Mouse (Mus musculus) neutrophil, adult 5-6 weeks (primary cell): Measurements from ENCODE around the gene Pde8b. TPM values are rescaled to one million over a fixed set of nuclear protein-coding genes. Genes with fewer than 3 reads are reported as not detected.

Experiments used
- ATAC-seq: fragments of 151-379, 151-347 bp; 2 replicates; pipeline ENCODE4 v1.8.0; 2017; ENCODE audit warnings: mild to moderate bottlenecking, moderate TSS enrichment; ENCODE audit not compliant: insufficient number of reproducible peaks, poor library complexity, low FRiP score, severe bottlenecking; ENCODE audit errors: extremely low read depth
- total RNA-seq: library from RNA; stranded (forward); fragments of 200-1000 nt; gene quantifications from 2 replicates; pipeline ENCODE4 v1.2.3, GENCODE M21; 2017

Pde8b gene
- total RNA-seq, 1 experiment from 2014 or later, result 0.35 TPM

- ATAC-seq, result no peak
These were observed 199.7 kb downstream of the Pde8b start for GRCm38 (mm10) chr13:95050398-95050797.

DNA sequence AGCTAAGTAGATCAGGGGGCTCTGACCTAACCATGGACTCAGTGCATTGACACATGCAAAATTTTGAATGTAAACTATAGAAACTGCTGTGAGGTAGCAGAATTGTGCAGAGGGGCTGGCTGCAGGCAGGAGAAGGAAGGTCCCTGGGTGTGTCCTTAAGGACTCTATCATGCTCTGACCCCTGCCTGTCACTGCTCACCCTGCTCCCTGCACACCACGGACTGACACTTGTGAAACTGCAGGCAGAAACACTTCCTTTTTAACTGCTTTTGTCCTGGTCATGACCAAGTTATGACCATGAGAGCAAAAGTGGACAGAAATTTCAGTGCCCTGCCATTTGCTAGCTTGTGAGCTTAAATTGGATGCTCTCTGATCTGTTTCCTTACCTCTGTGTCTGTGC lies 206.0 kb downstream of the Pde8b start:
- ATAC-seq, result no peak

- ATAC-seq, result no peak
These were observed 209.9 kb downstream of the Pde8b start for GRCm38 (mm10) chr13:95040140-95040738.

DNA sequence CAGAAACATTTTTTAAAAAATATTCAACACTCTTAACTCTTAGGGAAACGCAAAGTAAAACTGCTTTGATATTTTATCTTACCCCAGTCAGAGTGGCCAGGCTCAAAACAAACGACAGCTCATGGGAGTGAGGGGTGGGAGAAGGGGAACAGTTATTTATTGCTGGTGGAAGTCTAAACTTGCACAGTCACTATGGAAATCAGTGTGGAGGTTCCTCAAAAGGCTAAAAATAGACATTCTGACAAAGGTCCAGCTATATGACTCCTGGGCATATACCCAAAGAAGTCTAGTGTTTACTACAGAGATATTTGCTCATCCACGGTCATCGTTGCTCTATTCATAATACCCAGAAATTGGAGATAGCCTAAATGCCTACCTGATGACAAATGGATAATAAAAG lies 211.9 kb downstream of the Pde8b start:
- no peak for ATAC-seq

GRCm38 (mm10) chr13:95034715-95035114 lies 215.4 kb downstream of the Pde8b start:
- no peak for ATAC-seq

GRCm38 (mm10) chr13:95034094-95034493 lies 216.0 kb downstream of the Pde8b start:
- no peak for ATAC-seq

GRCm38 (mm10) chr13:95032973-95033372 lies 217.2 kb downstream of the Pde8b start:
- no peak for ATAC-seq

- no peak for ATAC-seq
These were observed 217.9 kb downstream of the Pde8b start for GRCm38 (mm10) chr13:95032127-95032831.

- no peak for ATAC-seq
These were observed 219.3 kb downstream of the Pde8b start for GRCm38 (mm10) chr13:95030828-95031227.

DNA sequence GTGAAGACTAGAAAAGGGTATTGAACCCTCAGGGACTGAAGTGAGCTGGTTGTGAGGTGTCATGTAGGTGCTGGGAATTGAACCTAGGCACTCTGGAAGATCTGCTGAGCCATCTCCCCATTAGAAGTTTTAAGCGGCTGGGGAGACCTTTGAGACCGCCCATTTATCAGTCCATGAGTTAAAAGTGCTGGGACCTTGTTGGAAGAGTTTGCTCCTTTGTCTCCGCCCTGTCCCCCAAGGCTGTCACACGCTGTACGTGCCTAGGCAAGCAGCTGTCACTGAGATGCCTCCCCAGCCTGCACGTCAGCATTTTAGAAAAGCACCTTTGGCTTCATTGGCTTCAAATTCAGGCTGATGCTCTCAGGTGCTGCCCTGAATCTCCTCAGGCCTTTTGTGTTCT lies 229.9 kb downstream of the Pde8b start:
- no peak for ATAC-seq

- no peak for ATAC-seq
These were observed 230.8 kb downstream of the Pde8b start for GRCm38 (mm10) chr13:95019345-95019744.

DNA sequence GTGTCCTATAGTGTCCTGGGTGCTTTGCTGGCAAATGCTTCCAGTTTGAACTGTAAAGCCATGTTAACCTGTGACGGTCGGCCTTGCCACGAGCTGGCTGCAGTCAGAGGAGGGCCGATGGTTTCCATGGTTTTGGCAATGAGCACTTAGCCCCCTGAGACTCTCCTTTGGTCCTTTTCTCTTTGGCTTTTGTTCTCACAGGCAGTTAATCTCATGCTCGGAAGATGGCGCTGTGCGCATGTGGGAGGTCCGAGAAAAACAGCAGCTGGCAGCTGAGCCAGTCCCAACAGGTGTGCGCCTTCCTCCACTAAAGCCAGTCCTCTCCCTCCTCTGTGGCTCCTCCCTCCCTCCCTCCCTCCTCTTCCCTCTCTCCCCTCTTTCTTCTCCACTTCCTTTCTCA lies 232.2 kb downstream of the Pde8b start:
- ATAC-seq, result no peak

DNA sequence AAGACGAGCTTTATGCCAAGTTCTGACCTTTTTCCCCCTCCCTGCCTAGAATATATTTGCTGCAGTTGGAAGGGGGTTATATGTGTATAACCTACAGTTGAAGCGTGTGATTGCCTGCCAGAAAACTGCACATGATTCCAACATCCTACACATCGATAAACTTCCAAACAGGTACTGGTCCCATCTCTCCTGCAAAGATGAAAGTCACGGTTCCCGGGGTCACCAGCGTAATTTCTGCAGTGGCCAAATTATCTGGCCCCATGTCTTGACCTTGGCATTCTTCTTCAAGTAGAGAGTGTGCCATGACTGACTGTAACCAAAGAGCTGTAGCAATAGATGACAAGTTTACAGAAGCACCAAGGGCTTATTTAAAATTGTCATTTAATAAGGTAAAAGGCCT lies 232.9 kb downstream of the Pde8b start:
- ATAC-seq, result no peak

DNA sequence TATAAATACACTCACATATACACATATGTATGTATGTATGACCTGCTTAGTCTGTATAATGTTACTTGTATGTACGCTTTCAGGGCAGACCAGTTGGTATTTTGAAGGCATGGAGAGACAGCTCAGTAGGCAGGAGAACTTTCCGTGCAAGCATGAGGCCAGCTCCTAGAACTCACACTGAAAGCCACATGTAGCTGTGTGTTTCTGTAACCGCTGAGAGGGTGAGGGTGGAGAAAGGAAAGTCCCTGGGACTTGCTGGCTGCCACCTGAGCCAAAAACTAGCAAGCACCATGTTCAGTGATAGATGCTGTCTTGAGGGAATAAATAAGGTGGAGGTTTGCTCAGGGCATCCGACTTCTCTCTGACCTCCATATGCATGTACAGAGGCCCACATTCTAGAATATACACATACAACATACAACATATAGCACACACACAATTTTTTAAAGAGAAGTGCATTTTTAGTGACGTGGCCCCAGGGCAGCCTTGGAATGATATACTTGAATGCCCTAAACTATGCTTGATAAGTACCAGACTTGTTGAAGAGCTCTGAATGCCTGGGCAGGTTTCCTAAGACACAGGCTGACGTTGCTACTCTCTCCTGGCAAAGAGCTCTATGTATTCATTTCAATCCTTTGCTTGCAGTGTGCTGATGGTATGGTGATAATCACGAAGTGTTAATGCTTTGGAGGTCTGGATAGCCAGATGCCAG lies 238.4 kb downstream of the Pde8b start:
- ATAC-seq, result no peak

GRCm38 (mm10) chr13:95009261-95009660 lies 240.9 kb downstream of the Pde8b start:
- no peak for ATAC-seq

- ATAC-seq, result no peak
These were observed 242.9 kb downstream of the Pde8b start for GRCm38 (mm10) chr13:95007281-95007680.

- ATAC-seq, result no peak
These were observed 259.6 kb downstream of the Pde8b start for GRCm38 (mm10) chr13:94990516-94990915.

- no peak for ATAC-seq
These were observed 271.1 kb downstream of the Pde8b start for GRCm38 (mm10) chr13:94979081-94979480.

- ATAC-seq, result peak; percentile 93
These were observed 273.6 kb downstream of the Pde8b start, which contains the start of gene Wdr41 for GRCm38 (mm10) chr13:94976219-94977186. Gene Wdr41, plus strand, starts transcription at chr13:94976344.
